Comparison of ENCODE assay signal across 11 mouse cellular contexts in the genomic region with DNA sequence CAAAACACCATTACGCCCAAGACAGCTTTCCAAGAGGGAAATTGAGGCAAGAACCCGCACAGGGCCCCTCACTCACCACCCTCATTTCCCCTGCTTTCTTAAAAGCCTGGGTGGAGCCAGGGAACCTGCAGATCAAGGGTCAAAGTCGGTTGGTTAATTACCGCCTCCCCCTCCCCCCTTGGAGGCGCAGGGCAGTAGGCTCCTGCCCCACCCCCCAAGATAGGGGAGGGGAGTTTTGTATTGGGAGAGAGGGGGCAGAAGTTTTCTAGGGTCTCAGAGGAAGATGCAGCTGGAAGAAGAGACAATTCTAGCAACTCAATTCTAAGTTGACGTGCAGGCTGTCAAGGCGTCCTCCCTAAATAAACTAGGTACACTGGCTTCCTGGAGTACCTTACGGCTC. TPM values are rescaled to one million over a fixed set of nuclear protein-coding genes. Genes with fewer than 3 reads are reported as not detected.
A peak's percentile ranks its signal among the peaks of the same experiment; 100 is the strongest.
DNase-seq lines count a peak whose midpoint lies in the region; ATAC-seq and TF ChIP-seq lines count a peak whose summit lies in the region.
"Had no signal": no experiment of that assay in that cellular context is flagged by ENCODE, and none has a peak within 500 bp of the region (broad histone marks: within the 10 kb centered on the region; RNA-seq: fewer than 3 reads in every experiment).

No protein-coding gene starts in this region.

- ATAC-seq in heart, embryonic 11.5 days (replicated peaks; ENCODE audit: insufficient number of reproducible peaks, low FRiP score, low TSS enrichment) = no peak
- ATAC-seq in midbrain, postnatal 0 days (ENCODE audit: low FRiP score) = no peak
- no peak for ATAC-seq in midbrain, embryonic 14.5 days (ENCODE audit: low FRiP score, low TSS enrichment)
- no peak for ATAC-seq in CD4-positive, CD25-positive, alpha-beta regulatory T cell, adult 4 months
- ATAC-seq: midbrain, embryonic 13.5 days had no signal

- no peak overlapping the region for H3K9ac ChIP-seq in heart, embryonic 11.5 days (ENCODE audit: low read depth, low read length)
- H3K9ac ChIP-seq in midbrain, postnatal 0 days (replicated peaks; ENCODE audit: low read length, poor library complexity, severe bottlenecking) = no peak overlapping the region
- no peak overlapping the region for H3K9ac ChIP-seq in midbrain, embryonic 14.5 days (replicated peaks; ENCODE audit: low read length)

- H3K4me2 ChIP-seq in heart, embryonic 11.5 days = peak overlapping the region; percentile 67; the same call in 1 of the 2 replicates
- H3K4me2 ChIP-seq in midbrain, postnatal 0 days (ENCODE audit: low read depth, low read length, poor library complexity, severe bottlenecking) = peak overlapping the region; percentile 66; the same call in 1 of the 2 replicates
- no peak overlapping the region for H3K4me2 ChIP-seq in midbrain, embryonic 14.5 days (ENCODE audit: low read length)

- intact Hi-C loops in heart, postnatal 36 days (cut with DNase I) = loop anchor here (10.0 kb wide), 1 partner anchor 436 kb away; no protein-coding TSS in a partner anchor
- intact Hi-C loops in left cerebral cortex, postnatal 14 days (cut with DNase I) = no loop called here

- H3K27me3 ChIP-seq in heart, embryonic 11.5 days (ENCODE audit: control insufficient read depth, insufficient read depth, low read length) = peaks cover 89% of the 10 kb centered on the region
- H3K27me3 ChIP-seq in midbrain, postnatal 0 days (ENCODE audit: insufficient read depth, low read length) = peaks cover 64% of the 10 kb centered on the region
- peaks cover 67% of the 10 kb centered on the region for H3K27me3 ChIP-seq in midbrain, embryonic 14.5 days (ENCODE audit: control insufficient read depth, insufficient read depth, low read length)
- peaks cover 16% of the 10 kb centered on the region; the same call in 1 of the 2 replicates for H3K27me3 ChIP-seq in thymus, adult 2 months (ENCODE audit: control insufficient read depth, insufficient read depth, low read length)

- no peak overlapping the region for H3K27ac ChIP-seq in heart, embryonic 11.5 days (ENCODE audit: low read depth, low read length)
- H3K27ac ChIP-seq in midbrain, postnatal 0 days (ENCODE audit: low read depth, low read length) = no peak overlapping the region
- H3K27ac ChIP-seq in midbrain, embryonic 14.5 days (replicated peaks; ENCODE audit: low read depth, low read length) = no peak overlapping the region
- H3K27ac ChIP-seq in thymus, adult 2 months (ENCODE audit: control insufficient read depth, insufficient read depth, low read length) = no peak overlapping the region
- H3K27ac ChIP-seq: midbrain, embryonic 13.5 days had no signal

- no peak for TF ChIP-seq POLR2A in thymus, adult 2 months (IDR thresholded peaks at IDR 0.05; ENCODE audit: control insufficient read depth, extremely low read depth, insufficient read depth, low read length, poor library complexity)

- H3K4me3 ChIP-seq in heart, embryonic 11.5 days (ENCODE audit: low read depth, low read length) = peak overlapping the region; percentile 42; the same call in 1 of the 2 replicates
- no peak overlapping the region for H3K4me3 ChIP-seq in midbrain, postnatal 0 days (ENCODE audit: low read depth, low read length)
- no peak overlapping the region for H3K4me3 ChIP-seq in midbrain, embryonic 14.5 days (replicated peaks; ENCODE audit: low read depth, low read length)
- H3K4me3 ChIP-seq in thymus, adult 2 months (ENCODE audit: control insufficient read depth, insufficient read depth, low read length) = no peak overlapping the region

- no peak for TF ChIP-seq CTCF in midbrain, postnatal 0 days (IDR thresholded peaks at IDR 0.05)
- no peak for TF ChIP-seq CTCF in thymus, adult 2 months (IDR thresholded peaks at IDR 0.05; ENCODE audit: borderline replicate concordance, control insufficient read depth, extremely low read depth, insufficient read depth, low read length, poor library complexity)

- WGBS in heart, embryonic 11.5 days (ENCODE audit: insufficient replicate concordance) = 20% methylated on average over 8 of the region's 8 CpGs
- 16% methylated on average over 8 of the region's 8 CpGs for WGBS in midbrain, postnatal 0 days
- WGBS in midbrain, embryonic 14.5 days = 18% methylated on average over 8 of the region's 8 CpGs
- WGBS in thymus, adult 2 months = 59% methylated on average over 8 of the region's 8 CpGs

- no peaks in the 10 kb centered on the region for H3K36me3 ChIP-seq in heart, embryonic 11.5 days (ENCODE audit: control insufficient read depth, insufficient read depth, low read length)
- no peaks in the 10 kb centered on the region for H3K36me3 ChIP-seq in midbrain, postnatal 0 days (ENCODE audit: insufficient read depth, low read length)
- H3K36me3 ChIP-seq in midbrain, embryonic 14.5 days (ENCODE audit: control insufficient read depth, insufficient read depth, low read length) = no peaks in the 10 kb centered on the region
- H3K36me3 ChIP-seq in thymus, adult 2 months (ENCODE audit: control insufficient read depth, insufficient read depth, low read length) = no peaks in the 10 kb centered on the region
- H3K36me3 ChIP-seq: midbrain, embryonic 13.5 days had no signal

- no peak for DNase-seq in heart, postnatal 36 days
- no peak for DNase-seq in midbrain, postnatal 0 days (ENCODE audit: low spot score)
- DNase-seq in midbrain, embryonic 14.5 days = no peak
- peak; percentile 74 for DNase-seq in kidney, postnatal 10 days
- DNase-seq in thymus, adult 2 months = no peak
- DNase-seq in left cerebral cortex, postnatal 14 days (ENCODE audit: low spot score in 2 of 2) = no peak
- DNase-seq: liver had no signal

- H3K4me1 ChIP-seq in heart, embryonic 11.5 days (ENCODE audit: control insufficient read depth, insufficient read depth, low read length) = peaks cover 12% of the 10 kb centered on the region
- 0 out of 2 replicates have a peak, but pooled peaks cover 6% of the 10 kb centered on the region for H3K4me1 ChIP-seq in midbrain, postnatal 0 days (ENCODE audit: insufficient read depth, low read length)
- H3K4me1 ChIP-seq in midbrain, embryonic 14.5 days (ENCODE audit: control insufficient read depth, insufficient read depth, low read length) = 0 out of 2 replicates have a peak, but pooled peaks cover 12% of the 10 kb centered on the region
- peaks cover 9% of the 10 kb centered on the region for H3K4me1 ChIP-seq in thymus, adult 2 months (replicated peaks; ENCODE audit: control insufficient read depth, insufficient read depth, low read length)

- no peaks in the 10 kb centered on the region for H3K9me3 ChIP-seq in heart, embryonic 11.5 days (replicated peaks; ENCODE audit: control insufficient read depth, low read length)
- no peaks in the 10 kb centered on the region for H3K9me3 ChIP-seq in midbrain, postnatal 0 days (ENCODE audit: low read length)
- H3K9me3 ChIP-seq in midbrain, embryonic 14.5 days (ENCODE audit: control insufficient read depth, low read length) = no peaks in the 10 kb centered on the region
- H3K9me3 ChIP-seq: midbrain, embryonic 13.5 days had no signal

RNA-seq across cellular contexts. Expression of gene Ovol1, which starts 1.2 kb away (rescaled TPM):
- polyA plus RNA-seq in heart, embryonic 11.5 days (2014; fragmentation: Nextera tagmentation; extraction: Ambion mirVana) = 0.29 TPM in 1 of 2 replicates, not detected in the other
- total RNA-seq in heart, postnatal 36 days (2021) = not detected
- 0.27 TPM in 1 of 2 replicates, not detected in the other for total RNA-seq in midbrain, postnatal 0 days (2014; rRNA removed)
- polyA plus RNA-seq in midbrain, postnatal 0 days (2015; fragmentation: Nextera tagmentation; extraction: Ambion mirVana) = 0.05 TPM in 1 of 2 replicates, not detected in the other
- polyA plus RNA-seq in midbrain, embryonic 14.5 days (2014; fragmentation: Nextera tagmentation; extraction: Ambion mirVana) = not detected in 2 replicates
- 1.4 and 1.9 TPM in 2 replicates for polyA plus RNA-seq in thymus, adult 2 months (2012; rRNA removed)
- not detected for total RNA-seq in left cerebral cortex, postnatal 14 days (2021)
- not detected for polyA plus RNA-seq in CD4-positive, CD25-positive, alpha-beta regulatory T cell, adult 4 months (2017; shearing (Covaris generic))
- polyA plus RNA-seq: C2C12; midbrain, embryonic 13.5 days had no signal

RNA-seq across cellular contexts. Expression of gene Ap5b1, which starts 8.6 kb away (rescaled TPM):
- 1.8 and 2.3 TPM in 2 replicates for polyA plus RNA-seq in heart, embryonic 11.5 days (2014; fragmentation: Nextera tagmentation; extraction: Ambion mirVana)
- 1 to 10 TPM; 3.1 to 3.4 TPM for total RNA-seq in heart, postnatal 36 days (2021)
- 12.8 and 14.5 TPM in 2 replicates for total RNA-seq in midbrain, postnatal 0 days (2014; rRNA removed)
- polyA plus RNA-seq in midbrain, postnatal 0 days (2015; fragmentation: Nextera tagmentation; extraction: Ambion mirVana) = 1.9 and 2.2 TPM in 2 replicates
- polyA plus RNA-seq in midbrain, embryonic 14.5 days (2014; fragmentation: Nextera tagmentation; extraction: Ambion mirVana) = 1.6 and 2.8 TPM in 2 replicates
- 35.0 and 38.9 TPM in 2 replicates for polyA plus RNA-seq in thymus, adult 2 months (2012; rRNA removed)
- total RNA-seq in left cerebral cortex, postnatal 14 days (2021) = 1 to 10 TPM; 7.4 to 8.2 TPM
- 1 to 10 TPM; 3.8 to 7.4 TPM for polyA plus RNA-seq in CD4-positive, CD25-positive, alpha-beta regulatory T cell, adult 4 months (2017; shearing (Covaris generic))

RNA-seq across cellular contexts. Expression of gene Rnaseh2c, which starts 42.4 kb away (rescaled TPM):
- 97.1 and 106 TPM in 2 replicates for polyA plus RNA-seq in heart, embryonic 11.5 days (2014; fragmentation: Nextera tagmentation; extraction: Ambion mirVana)
- 10 to 100 TPM; 42.7 to 53.2 TPM for total RNA-seq in heart, postnatal 36 days (2021)
- total RNA-seq in midbrain, postnatal 0 days (2014; rRNA removed) = 19.8 and 27.1 TPM in 2 replicates
- 43.1 and 50.9 TPM in 2 replicates for polyA plus RNA-seq in midbrain, postnatal 0 days (2015; fragmentation: Nextera tagmentation; extraction: Ambion mirVana)
- polyA plus RNA-seq in midbrain, embryonic 14.5 days (2014; fragmentation: Nextera tagmentation; extraction: Ambion mirVana) = 46.8 and 58.8 TPM in 2 replicates
- 87.0 and 96.5 TPM in 2 replicates for polyA plus RNA-seq in thymus, adult 2 months (2012; rRNA removed)
- 10 to 100 TPM; 83.1 to 98.5 TPM for total RNA-seq in left cerebral cortex, postnatal 14 days (2021)
- polyA plus RNA-seq in CD4-positive, CD25-positive, alpha-beta regulatory T cell, adult 4 months (2017; shearing (Covaris generic)) = 100 to 1,000 TPM in 1 of 2 experiments, 10 to 100 TPM in 1; 55.0 to 102 TPM

RNA-seq across cellular contexts. Expression of gene Snx32, which starts 48.9 kb away (rescaled TPM):
- 14.0 and 16.7 TPM in 2 replicates for polyA plus RNA-seq in heart, embryonic 11.5 days (2014; fragmentation: Nextera tagmentation; extraction: Ambion mirVana)
- 1 to 10 TPM; 5.1 TPM for total RNA-seq in heart, postnatal 36 days (2021)
- 86.2 and 100 TPM in 2 replicates for total RNA-seq in midbrain, postnatal 0 days (2014; rRNA removed)
- polyA plus RNA-seq in midbrain, postnatal 0 days (2015; fragmentation: Nextera tagmentation; extraction: Ambion mirVana) = 88.7 and 94.4 TPM in 2 replicates
- 89.8 and 98.4 TPM in 2 replicates for polyA plus RNA-seq in midbrain, embryonic 14.5 days (2014; fragmentation: Nextera tagmentation; extraction: Ambion mirVana)
- polyA plus RNA-seq in thymus, adult 2 months (2012; rRNA removed) = 20.0 and 22.6 TPM in 2 replicates
- 10 to 100 TPM; 78.7 to 83.6 TPM for total RNA-seq in left cerebral cortex, postnatal 14 days (2021)
- 10 to 100 TPM; 20.2 to 23.6 TPM for polyA plus RNA-seq in CD4-positive, CD25-positive, alpha-beta regulatory T cell, adult 4 months (2017; shearing (Covaris generic))

RNA-seq across cellular contexts. Expression of gene Kat5, which starts 50.8 kb away (rescaled TPM):
- 20.9 and 23.4 TPM in 2 replicates for polyA plus RNA-seq in heart, embryonic 11.5 days (2014; fragmentation: Nextera tagmentation; extraction: Ambion mirVana)
- 10 to 100 TPM; 30.3 to 37.0 TPM for total RNA-seq in heart, postnatal 36 days (2021)
- 126 and 150 TPM in 2 replicates for total RNA-seq in midbrain, postnatal 0 days (2014; rRNA removed)
- polyA plus RNA-seq in midbrain, postnatal 0 days (2015; fragmentation: Nextera tagmentation; extraction: Ambion mirVana) = 73.9 and 76.8 TPM in 2 replicates
- polyA plus RNA-seq in midbrain, embryonic 14.5 days (2014; fragmentation: Nextera tagmentation; extraction: Ambion mirVana) = 49.5 and 58.3 TPM in 2 replicates
- 90.0 and 106 TPM in 2 replicates for polyA plus RNA-seq in thymus, adult 2 months (2012; rRNA removed)
- 10 to 100 TPM; 76.1 to 81.7 TPM for total RNA-seq in left cerebral cortex, postnatal 14 days (2021)
- polyA plus RNA-seq in CD4-positive, CD25-positive, alpha-beta regulatory T cell, adult 4 months (2017; shearing (Covaris generic)) = 10 to 100 TPM; 38.8 to 84.9 TPM
